Mouse (Mus musculus): ENCODE results near the gene Hs2st1.

DNA sequence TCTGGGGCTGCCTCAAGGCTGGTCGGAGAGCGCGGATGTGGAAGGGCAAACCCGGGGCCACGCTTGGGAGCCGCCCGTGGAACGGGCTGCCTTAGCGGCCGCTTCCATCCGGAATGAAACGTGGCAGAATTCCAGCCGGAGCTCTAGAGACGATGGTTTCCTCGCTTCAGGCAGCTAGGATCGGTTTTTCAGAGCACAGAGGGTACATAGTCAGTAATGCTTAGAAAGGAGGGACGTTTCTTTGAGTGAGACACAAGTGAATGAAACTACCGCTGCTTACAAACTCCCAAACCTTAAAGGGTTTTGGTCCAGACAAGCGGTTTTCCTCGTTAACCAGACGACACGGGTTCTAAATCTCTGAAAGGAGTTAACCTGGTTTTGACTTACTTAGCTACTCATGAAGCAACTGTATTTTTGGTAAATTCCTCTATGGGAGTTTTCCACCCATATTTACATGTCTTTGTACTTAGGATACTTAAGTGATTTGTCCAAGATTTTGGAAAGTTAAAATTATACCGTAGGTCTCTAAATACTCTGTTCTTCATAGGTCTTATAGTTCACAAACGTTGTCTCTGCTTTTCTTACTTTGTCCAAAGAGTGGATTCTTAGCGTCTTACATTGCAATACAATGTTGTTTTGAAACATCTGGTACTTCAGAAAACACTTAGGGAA lies 971 bp upstream of the Hs2st1 start:
- TF ChIP-seq CTCF (IDR thresholded peaks at IDR 0.05; ENCODE audit: low read depth) (no peak), EP300 (IDR thresholded peaks at IDR 0.05; ENCODE audit: low read depth) (no peak)
